Mouse (Mus musculus) right cerebral cortex, postnatal 25 days (tissue): Measurements from ENCODE around the gene Olfr888.

Source experiments
- DNase-seq: peaks from one replicate; pipeline ENCODE4 v3.0.0; 2022

Olfr888 gene

GRCm38 (mm10) chr9:38107828-38108227 is at the start of gene Olfr888:
TSS of gene Olfr888 (plus strand) at chr9:38108128.
- no peak for DNase-seq

GRCm38 (mm10) chr9:38061022-38061421 is 46.9 kb upstream of the Olfr888 start, which contains the start of gene Olfr885:
TSS of gene Olfr885 (plus strand) at chr9:38061322.
- no peak for DNase-seq

GRCm38 (mm10) chr9:38083772-38084171 is 24.2 kb upstream of the Olfr888 start, which contains the start of gene Olfr887:
TSS of gene Olfr887 (plus strand) at chr9:38084072.
- no peak for DNase-seq

GRCm38 (mm10) chr9:38114898-38115297 is 7.0 kb downstream of the Olfr888 start, which contains the start of gene Olfr889:
TSS of gene Olfr889 (plus strand) at chr9:38115198.
- DNase-seq = no peak

- DNase-seq = no peak
Observed at GRCm38 (mm10) chr9:38142217-38142616, 34.3 kb downstream of the Olfr888 start, which contains the start of gene Olfr890. TSS of gene Olfr890 (plus strand) at chr9:38142517.
